ENCODE assay signal across 9 mouse cellular contexts in genomic region chr17:73710042-73710911, GRCm38 (mm10). TPM values are rescaled to one million over a fixed set of nuclear protein-coding genes. Genes with fewer than 3 reads are reported as not detected.
DNase-seq lines count a peak whose midpoint lies in the region; ATAC-seq and TF ChIP-seq lines count a peak whose summit lies in the region.
"Had no signal": no experiment of that assay in that cellular context is flagged by ENCODE, and none has a peak within 500 bp of the region (broad histone marks: within the 10 kb centered on the region; RNA-seq: fewer than 3 reads in every experiment).

Gene Galnt14, minus strand, starts transcription at chr17:73710453.

- peak; percentile 59 for TF ChIP-seq CTCF in lung, postnatal 0 days (IDR thresholded peaks at IDR 0.05)
- TF ChIP-seq CTCF in heart, adult 2 months (IDR thresholded peaks at IDR 0.05), result peak; percentile 69

- H3K4me2 ChIP-seq in lung, postnatal 0 days (replicated peaks; ENCODE audit: low read depth, low read length), result peak within 1 kb of the TSS; percentile 69
- H3K4me2 ChIP-seq in limb, embryonic 13.5 days (replicated peaks), result peak within 1 kb of the TSS; percentile 95
- H3K4me2 ChIP-seq in neural tube, embryonic 13.5 days, result peak within 1 kb of the TSS; percentile 67

- H3K36me3 ChIP-seq in lung, postnatal 0 days (ENCODE audit: insufficient read depth, low read length), result no peaks in the 10 kb centered on the region
- H3K36me3 ChIP-seq in heart, adult 2 months (ENCODE audit: control insufficient read depth, insufficient read depth, low read length), result no peaks in the 10 kb centered on the region
- H3K36me3 ChIP-seq in limb, embryonic 13.5 days, result no peaks in the 10 kb centered on the region
- no peaks in the 10 kb centered on the region for H3K36me3 ChIP-seq in neural tube, embryonic 13.5 days

- peak; percentile 37 for ATAC-seq in lung, postnatal 0 days
- ATAC-seq in limb, embryonic 13.5 days (ENCODE audit: low FRiP score, low read depth), result peak; percentile 69
- ATAC-seq in neural tube, embryonic 13.5 days (ENCODE audit: low read depth), result peak; percentile 81

- peak within 1 kb of the TSS; percentile 41 for H3K4me3 ChIP-seq in lung, postnatal 0 days (ENCODE audit: low read depth, low read length)
- H3K4me3 ChIP-seq in heart, adult 2 months, result peak within 1 kb of the TSS; percentile 34; the same call in 1 of the 2 replicates
- peak within 1 kb of the TSS; percentile 58 for H3K4me3 ChIP-seq in limb, embryonic 13.5 days
- peak within 1 kb of the TSS; percentile 65 for H3K4me3 ChIP-seq in neural tube, embryonic 13.5 days

- TF ChIP-seq POLR2A in heart, adult 2 months (IDR thresholded peaks at IDR 0.05; ENCODE audit: insufficient read depth, low read depth, low read length), result no peak

- peak; percentile 15 for DNase-seq in lung, postnatal 0 days (ENCODE audit: low spot score)
- no peak for DNase-seq in lung, adult 18-20 months
- DNase-seq in embryo, embryonic 11 days, result peak; percentile 81
- DNase-seq in heart, adult 2 months, result peak; percentile 26 to 48
- peak; percentile 82 to 84 for DNase-seq in kidney, adult 8-10 months
- peak; percentile 11 to 19 for DNase-seq in thymus, postnatal 36 days

- WGBS in lung, postnatal 0 days, result 3% methylated on average over 42 of the region's 75 CpGs
- 1% methylated on average over 74 of the region's 75 CpGs for WGBS in heart, adult 2 months
- WGBS in limb, embryonic 13.5 days, result under 1% methylated on average over 67 of the region's 75 CpGs
- 1% methylated on average over 67 of the region's 75 CpGs for WGBS in neural tube, embryonic 13.5 days

- H3K4me1 ChIP-seq in lung, postnatal 0 days (ENCODE audit: insufficient read depth, low read depth, low read length), result 0 out of 2 replicates have a peak, but pooled peaks cover 8% of the 10 kb centered on the region
- H3K4me1 ChIP-seq in heart, adult 2 months (ENCODE audit: control insufficient read depth, insufficient read depth, low read length), result no peaks in the 10 kb centered on the region
- peaks cover 21% of the 10 kb centered on the region for H3K4me1 ChIP-seq in limb, embryonic 13.5 days
- peaks cover 52% of the 10 kb centered on the region for H3K4me1 ChIP-seq in neural tube, embryonic 13.5 days (replicated peaks)

- peaks cover 25% of the 10 kb centered on the region for H3K27me3 ChIP-seq in lung, postnatal 0 days (replicated peaks; ENCODE audit: insufficient read depth, low read length)
- peaks cover 6% of the 10 kb centered on the region for H3K27me3 ChIP-seq in heart, adult 2 months (ENCODE audit: control insufficient read depth, insufficient read depth, low read length)
- peaks cover 74% of the 10 kb centered on the region for H3K27me3 ChIP-seq in limb, embryonic 13.5 days
- peaks cover 30% of the 10 kb centered on the region for H3K27me3 ChIP-seq in neural tube, embryonic 13.5 days

- no peaks in the 10 kb centered on the region for H3K79me2 ChIP-seq in heart, adult 2 months (replicated peaks; ENCODE audit: control insufficient read depth, insufficient read depth, low read length)

- no peak within 1 kb of the TSS for H3K27ac ChIP-seq in lung, postnatal 0 days (ENCODE audit: low read length)
- no peak within 1 kb of the TSS for H3K27ac ChIP-seq in heart, adult 2 months
- no peak within 1 kb of the TSS for H3K27ac ChIP-seq in limb, embryonic 13.5 days
- peak within 1 kb of the TSS; percentile 85 for H3K27ac ChIP-seq in neural tube, embryonic 13.5 days (replicated peaks)

- H3K9ac ChIP-seq in lung, postnatal 0 days (replicated peaks; ENCODE audit: low read depth), result no peak within 1 kb of the TSS
- no peak within 1 kb of the TSS for H3K9ac ChIP-seq in heart, adult 2 months (ENCODE audit: low read depth, low read length)
- peak within 1 kb of the TSS; percentile 69 for H3K9ac ChIP-seq in limb, embryonic 13.5 days
- peak within 1 kb of the TSS; percentile 76 for H3K9ac ChIP-seq in neural tube, embryonic 13.5 days

- H3K9me3 ChIP-seq in lung, postnatal 0 days (ENCODE audit: low read length), result no peaks in the 10 kb centered on the region; the same call in 1 of the 2 replicates
- peaks cover 11% of the 10 kb centered on the region; the same call in 1 of the 2 replicates for H3K9me3 ChIP-seq in limb, embryonic 13.5 days
- no peaks in the 10 kb centered on the region for H3K9me3 ChIP-seq in neural tube, embryonic 13.5 days

- intact Hi-C loops in heart, adult 2 months (cut with DNase I), result no loop called here

- no peak for TF ChIP-seq EP300 in lung, postnatal 0 days (IDR thresholded peaks at IDR 0.05)
- TF ChIP-seq EP300 in heart, adult 2 months (IDR thresholded peaks at IDR 0.05; ENCODE audit: insufficient read depth, low read depth, low read length), result no peak

RNA-seq across cellular contexts. Expression of gene Galnt14, which starts in this region (rescaled TPM):
- 0.06 and 0.20 TPM in 2 replicates for polyA plus RNA-seq in lung, postnatal 0 days (2015; fragmentation: Nextera tagmentation; extraction: Ambion mirVana)
- total RNA-seq in heart, adult 2 months (2021), result not detected
- 0.08 TPM in 1 of 2 replicates, not detected in the other for polyA plus RNA-seq in heart, adult 2 months (2012; rRNA removed)
- 2.3 and 2.8 TPM in 2 replicates for polyA plus RNA-seq in limb, embryonic 13.5 days (2015; fragmentation: Nextera tagmentation; extraction: Ambion mirVana)
- polyA plus RNA-seq in neural tube, embryonic 13.5 days (2015; fragmentation: Nextera tagmentation; extraction: Ambion mirVana), result 26.1 and 28.4 TPM in 2 replicates
- total RNA-seq: MEL had no signal

Comparison
In these comparisons a context has a peak if more than half of its experiments do, and no peak if none do; other contexts are left out.
1. Peak in DNase-seq, ATAC-seq, H3K4me3 ChIP-seq and H3K4me2 ChIP-seq in lung, postnatal 0 days; RNA of the gene not detected or under 1 TPM.
2. Peak in DNase-seq and H3K4me3 ChIP-seq in heart, adult 2 months; RNA of the gene not detected or under 1 TPM.
3. DNase-seq: peak in embryo, embryonic 11 days (single experiment), kidney, adult 8-10 months (2 of 2) and thymus, postnatal 36 days (2 of 2); none in lung, adult 18-20 months (0 of 2).
4. H3K9ac ChIP-seq: peak in limb, embryonic 13.5 days (single experiment) and neural tube, embryonic 13.5 days (single experiment); none in lung, postnatal 0 days (single experiment) and heart, adult 2 months (single experiment).
5. Peak in every context shown above with its lines, with median percentiles within 50 percentile points of each other: ATAC-seq, H3K4me2 ChIP-seq and H3K4me3 ChIP-seq.